Mouse (Mus musculus) heart, adult 8-10 months (tissue): ENCODE results near the gene Tmem30c. TPM values are rescaled to one million over a fixed set of nuclear protein-coding genes. Genes with fewer than 3 reads are reported as not detected.

Experiments
- DNase-seq: peaks from one replicate; pipeline ENCODE4 v3.0.0; 2022; ENCODE audit warnings: low spot score
- total RNA-seq, 4 experiments: library from RNA; stranded (reverse); gene quantifications; 2 replicates each; pipeline ENCODE4 v1.2.4; 2022

Tmem30c gene
- not detected for total RNA-seq

- no peak for DNase-seq
Measured at GRCm38 (mm10) chr16:57292765-57293164, at the start of gene Tmem30c. Gene Tmem30c (minus strand): TSS chr16:57292865.

DNA sequence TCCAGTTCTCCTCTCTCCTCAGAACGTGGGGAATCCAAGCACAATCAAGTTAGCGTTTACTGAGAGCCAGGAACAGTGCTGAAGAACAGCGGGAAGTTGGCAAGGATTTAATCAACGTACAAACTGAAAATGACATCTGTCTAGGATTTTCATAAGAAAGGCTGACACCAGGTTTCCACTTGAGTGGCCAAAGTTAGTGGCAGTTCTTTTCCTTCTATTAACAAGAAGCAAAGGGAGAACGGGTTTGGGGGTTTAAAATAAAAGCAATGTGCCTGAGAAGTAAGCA lies 47.9 kb upstream of the Tmem30c start:
- DNase-seq = no peak

- no peak for DNase-seq
Measured at GRCm38 (mm10) chr16:57339765-57340612, 47.3 kb upstream of the Tmem30c start.

DNA sequence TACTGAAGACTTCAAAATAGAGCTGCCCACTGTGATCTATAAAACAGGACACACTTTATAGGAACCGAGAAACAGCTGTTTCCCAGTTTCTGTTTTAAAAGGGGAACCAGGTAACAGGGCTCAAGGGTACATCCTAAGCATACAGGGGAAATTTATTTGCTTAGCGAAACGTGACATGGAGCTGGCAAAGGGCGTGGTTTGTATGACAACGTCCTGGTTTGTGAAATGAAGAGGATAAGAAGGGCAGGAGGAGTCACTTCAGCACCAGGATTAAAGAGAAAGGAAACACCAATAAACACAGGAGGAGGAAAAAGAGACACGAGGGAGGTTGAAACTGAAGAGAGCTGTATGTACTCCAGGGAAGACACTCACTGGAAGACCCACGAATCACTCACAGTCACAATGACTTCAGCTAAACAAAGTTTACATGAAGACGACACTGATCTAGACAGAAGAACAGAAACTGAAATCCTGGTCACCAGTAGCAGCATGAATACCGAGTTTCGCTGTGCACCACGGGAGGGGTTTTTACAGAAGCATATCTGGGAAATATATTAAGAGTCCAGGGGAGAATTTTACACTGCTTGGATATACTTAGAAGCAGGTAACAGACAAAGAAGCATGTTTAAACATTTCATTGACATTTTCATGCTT lies 44.2 kb upstream of the Tmem30c start:
- DNase-seq = peak; percentile 46

- no peak for DNase-seq
Measured at GRCm38 (mm10) chr16:57332301-57332700, 39.6 kb upstream of the Tmem30c start.

DNA sequence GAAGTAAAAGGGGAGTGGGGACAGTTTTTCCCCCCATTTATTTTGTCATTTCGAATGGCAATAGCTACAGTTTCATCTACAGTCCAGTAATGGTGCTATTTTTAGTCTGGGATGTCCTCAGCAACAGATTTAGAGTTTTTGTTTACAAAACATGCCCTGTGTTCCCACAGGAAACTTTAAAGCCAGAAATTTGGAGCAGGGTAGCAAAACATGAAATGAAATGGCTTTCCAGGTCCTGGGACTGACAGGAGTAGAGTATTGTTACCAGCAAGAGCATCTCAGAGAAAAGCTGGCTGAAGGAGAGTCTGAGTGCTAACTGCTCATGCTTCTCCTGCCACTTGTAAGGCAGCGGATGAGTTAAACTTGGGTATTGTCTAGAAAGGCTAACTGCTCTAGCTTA lies 37.4 kb upstream of the Tmem30c start:
- no peak for DNase-seq

DNA sequence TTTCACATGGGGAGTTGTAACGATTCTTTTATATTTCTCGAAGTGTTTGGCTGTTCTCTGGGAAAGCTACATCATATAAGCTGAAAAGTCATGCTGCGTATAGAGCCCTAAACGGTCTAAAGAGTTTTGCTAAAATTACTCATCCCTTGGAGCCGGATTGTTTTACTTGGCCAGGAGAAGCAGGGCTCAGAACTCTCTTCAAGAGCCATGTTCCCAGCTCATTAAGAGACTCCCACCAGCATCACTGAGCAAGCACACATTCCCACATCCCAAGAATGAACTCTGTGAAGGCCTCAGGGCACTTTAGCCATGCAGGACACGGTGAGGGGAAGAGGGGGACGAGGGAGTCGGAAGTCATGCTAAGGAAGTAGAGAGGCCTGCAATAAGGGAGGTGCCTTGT lies 36.4 kb upstream of the Tmem30c start:
- DNase-seq = peak; percentile 53

DNA sequence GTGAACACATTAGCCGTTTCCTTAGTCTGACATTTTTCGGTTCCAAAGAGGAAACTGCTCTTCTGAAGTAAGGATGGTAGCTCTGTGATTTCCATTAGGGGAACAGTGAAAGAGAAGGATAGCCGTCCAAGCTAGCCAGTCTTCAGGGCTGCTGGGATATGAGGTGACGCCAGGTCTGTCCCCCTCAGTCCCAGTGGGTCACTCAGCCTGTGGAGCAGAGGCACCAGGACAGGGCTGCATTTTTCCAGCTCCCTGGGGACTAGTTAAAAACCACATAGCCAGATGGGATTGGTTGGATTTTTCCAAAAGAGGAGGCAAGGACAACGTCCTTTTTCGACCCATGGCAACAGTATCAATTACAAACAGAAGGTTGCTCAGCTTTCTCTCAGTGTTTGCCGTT lies 34.3 kb upstream of the Tmem30c start:
- DNase-seq = peak; percentile 80

GRCm38 (mm10) chr16:57319284-57320124 lies 26.8 kb upstream of the Tmem30c start:
- DNase-seq = no peak

DNA sequence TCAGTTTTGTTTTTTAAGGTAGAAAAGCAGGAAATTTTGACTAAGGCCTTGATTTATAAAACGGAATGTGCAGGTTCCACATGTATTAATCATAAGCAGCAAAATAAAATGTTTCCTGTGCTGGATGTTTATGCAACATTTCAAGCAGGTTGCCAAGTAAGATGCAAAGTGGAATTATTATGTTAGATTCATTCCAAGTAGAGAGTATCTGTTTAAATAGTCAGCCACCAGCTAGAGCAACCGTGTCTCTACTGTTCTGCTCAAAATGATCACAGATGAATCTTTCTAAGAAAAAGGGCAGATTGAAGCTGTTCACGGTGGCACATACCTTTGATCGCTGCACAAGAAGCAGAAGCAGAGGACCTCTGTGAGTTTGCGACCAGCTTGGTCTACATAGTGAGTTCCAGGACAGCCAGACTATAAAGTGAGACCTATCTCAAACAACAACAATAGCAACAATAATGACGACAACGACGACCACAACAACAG lies 26.0 kb upstream of the Tmem30c start:
- no peak for DNase-seq

- no peak for DNase-seq
Measured at GRCm38 (mm10) chr16:57317882-57318636, 25.4 kb upstream of the Tmem30c start.

DNA sequence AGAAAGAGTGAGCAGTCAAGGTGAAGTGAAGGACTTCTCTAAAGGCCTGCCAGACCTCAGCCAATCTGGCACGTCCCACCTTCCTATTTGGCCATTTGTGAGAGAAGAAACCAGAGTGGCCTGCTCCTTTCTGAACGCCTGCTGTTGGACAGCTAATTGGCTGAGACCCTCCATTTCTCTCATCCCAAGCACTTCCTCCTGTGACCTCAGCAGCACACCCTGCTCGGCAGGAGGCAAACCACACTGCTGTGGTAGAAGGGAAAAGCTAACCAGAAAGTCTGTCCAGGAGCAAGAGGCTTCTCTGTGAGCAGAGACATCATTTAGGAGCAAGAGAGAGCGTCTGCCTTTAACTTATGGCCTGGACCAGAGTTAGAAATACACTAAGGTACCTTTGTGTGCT lies 24.5 kb upstream of the Tmem30c start:
- DNase-seq = no peak

GRCm38 (mm10) chr16:57315026-57315425 lies 22.4 kb upstream of the Tmem30c start:
- DNase-seq = no peak

DNA sequence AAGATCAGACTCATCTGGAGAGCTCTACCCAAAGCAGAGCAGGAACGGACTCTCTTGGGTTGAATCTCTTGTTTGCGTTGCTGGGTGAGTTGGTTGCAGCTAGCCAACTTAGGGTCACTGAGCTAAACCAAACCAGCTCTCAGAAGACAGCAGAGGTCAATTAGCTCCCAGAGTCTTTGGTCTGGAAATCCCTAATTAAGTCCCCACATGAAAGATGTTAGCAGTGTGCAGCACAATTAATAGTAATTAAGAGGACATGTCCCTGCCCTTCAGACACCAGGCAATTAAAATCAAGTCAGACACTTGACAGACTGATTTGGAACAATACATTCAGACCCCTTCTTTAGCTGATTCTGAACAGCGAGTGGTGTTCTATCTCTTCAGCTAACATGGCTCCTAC lies 21.6 kb upstream of the Tmem30c start:
- DNase-seq = no peak

- no peak for DNase-seq
Measured at GRCm38 (mm10) chr16:57313487-57313886, 20.8 kb upstream of the Tmem30c start.

- DNase-seq = no peak
Measured at GRCm38 (mm10) chr16:57312130-57312529, 19.5 kb upstream of the Tmem30c start.

DNA sequence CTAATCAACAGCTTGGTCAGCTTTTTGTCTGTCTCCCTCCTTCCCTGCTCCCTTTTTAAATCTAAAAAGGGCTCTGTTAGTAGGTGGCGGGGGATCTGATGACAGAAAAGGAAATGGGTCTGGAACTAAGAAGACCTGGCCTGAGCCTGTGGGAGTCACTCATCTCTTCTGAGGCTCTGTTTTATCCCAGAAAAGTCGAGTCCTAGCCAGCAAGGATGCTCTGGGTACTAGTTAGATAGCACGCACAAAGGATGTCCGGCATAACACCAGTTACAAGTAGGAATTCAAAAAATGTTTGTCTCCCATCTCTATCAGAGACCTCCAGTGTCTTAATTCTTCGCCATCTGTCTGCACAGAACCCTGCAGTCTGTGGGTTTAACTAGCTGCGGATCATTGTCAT lies 12.8 kb upstream of the Tmem30c start:
- DNase-seq = no peak

DNA sequence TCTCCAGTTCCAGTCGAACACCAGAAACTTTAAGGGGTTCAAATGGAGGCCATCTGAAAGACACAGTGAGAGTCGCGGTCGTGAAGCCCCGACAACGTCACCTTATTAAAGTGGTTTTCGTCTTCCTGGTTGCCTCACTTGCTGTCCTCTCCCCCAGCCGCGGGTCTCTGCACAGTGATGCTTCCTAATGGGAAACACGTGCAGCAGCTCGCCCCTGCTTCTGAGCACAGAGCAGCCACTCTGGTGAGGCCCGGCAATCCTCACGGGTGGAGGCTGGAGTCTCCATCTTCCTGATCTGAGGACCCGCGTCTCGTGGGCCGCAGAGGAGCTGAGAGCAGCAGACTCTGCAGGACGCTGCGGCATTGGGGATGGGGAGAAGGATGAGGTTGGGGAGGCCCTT lies 11.1 kb upstream of the Tmem30c start:
- DNase-seq = no peak

DNA sequence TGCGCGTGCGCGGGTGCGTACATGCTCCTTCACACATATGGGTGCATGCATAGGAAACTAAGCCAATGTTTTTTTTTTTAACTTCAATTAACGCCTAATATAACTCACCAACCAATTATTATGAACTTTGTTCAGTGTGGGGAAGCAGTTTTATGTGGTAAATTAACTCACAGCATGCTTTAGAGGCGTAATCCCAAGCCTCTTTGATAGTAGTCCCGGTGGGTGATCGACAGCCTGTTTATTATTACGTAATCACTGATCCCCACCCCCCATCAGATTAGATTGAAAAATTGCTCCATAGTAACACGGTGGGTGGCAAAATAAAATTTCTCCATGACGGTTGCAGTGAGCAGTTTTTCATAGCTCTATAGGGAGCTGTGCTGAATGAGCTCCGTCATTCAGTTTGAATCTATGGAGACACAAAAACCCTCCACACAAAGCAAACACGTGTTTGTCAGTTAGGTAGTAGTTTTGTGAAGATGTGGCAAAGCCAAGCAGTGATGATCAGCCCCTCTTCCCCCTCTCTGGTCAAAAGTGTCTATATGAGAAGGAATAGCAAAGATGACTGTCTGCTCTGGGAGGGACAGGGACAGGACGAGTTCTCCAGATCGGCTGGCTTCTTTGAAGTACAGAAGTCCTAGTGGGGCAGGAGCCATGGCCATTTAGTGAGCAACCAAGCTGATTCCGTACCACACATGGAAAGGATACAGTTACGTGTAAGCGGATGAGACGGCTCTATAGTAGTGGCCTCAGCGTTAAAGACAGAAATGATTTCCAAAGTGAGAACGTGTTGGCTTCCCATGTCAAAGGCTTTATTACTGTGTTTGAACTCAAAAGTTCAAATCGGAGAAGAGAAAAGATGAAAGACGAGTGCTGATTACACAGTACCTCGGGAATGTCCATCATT lies 10.4 kb upstream of the Tmem30c start:
- DNase-seq = no peak

DNA sequence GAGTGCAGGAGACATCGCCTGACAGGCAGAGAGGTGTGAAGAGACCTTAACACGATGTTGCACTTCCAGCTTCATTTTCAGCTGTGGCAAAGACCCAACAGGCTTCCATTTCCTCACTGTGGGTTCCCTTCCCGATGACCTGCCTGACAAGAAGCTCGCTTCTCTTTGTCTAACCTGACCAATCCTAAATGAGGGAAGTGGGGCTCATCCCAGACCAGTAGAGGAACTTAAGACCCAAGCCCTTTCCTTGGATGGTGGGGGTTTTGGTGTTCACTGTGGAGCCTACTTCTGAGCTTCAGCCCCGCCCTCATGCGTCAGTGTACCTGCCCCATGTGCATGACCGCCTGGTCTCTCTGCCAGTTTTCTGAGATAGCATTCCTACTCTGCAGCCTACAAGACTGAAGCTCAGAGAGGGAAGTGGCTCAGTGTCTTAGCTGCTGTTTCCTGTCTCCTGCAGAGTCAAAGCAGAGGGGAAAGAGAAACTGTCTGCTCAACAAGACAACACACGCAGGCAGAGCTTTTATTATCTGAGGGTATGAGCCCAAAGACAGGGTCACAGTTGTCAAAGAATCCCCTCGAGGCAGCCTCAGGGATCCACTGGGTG lies 8.9 kb upstream of the Tmem30c start:
- peak; percentile 14 for DNase-seq
